Mouse (Mus musculus) embryonic facial prominence, embryonic 13.5 days (tissue): ENCODE measurements at regions not wholly inside any gene's neighbourhood (a gene's known extent, or its start where the extent isn't known, plus 50 kb on each side); places are given as distances from the start of the nearest gene placed in this dataset.

Experiments
- ATAC-seq: fragments of 200-750 bp; cut with Nextera tagmentation; 2 replicates; pipeline ENCODE4 v1.8.0; 2017; ENCODE audit warnings: low read depth; ENCODE audit not compliant: insufficient number of reproducible peaks, insufficient read depth, low FRiP score, low TSS enrichment
- H3K27ac ChIP-seq: fragments of 300-500 bp; sonication (generic); 2 replicates; pipeline ENCODE4 v1.5.1; 2015; ENCODE audit warnings: moderate library complexity, mild to moderate bottlenecking, inconsistent platforms
- H3K27me3 ChIP-seq: fragments of 300-500 bp; sonication (generic); 2 replicates; pipeline ENCODE4 v1.6.1; 2015; ENCODE audit warnings: mild to moderate bottlenecking, inconsistent platforms
- H3K36me3 ChIP-seq: fragments of 300-500 bp; sonication (generic); 2 replicates; pipeline ENCODE4 v1.6.1; 2015; ENCODE audit warnings: mild to moderate bottlenecking, inconsistent platforms
- H3K4me1 ChIP-seq: fragments of 300-500 bp; sonication (generic); 2 replicates; pipeline ENCODE4 v1.6.1; 2015; ENCODE audit warnings: inconsistent platforms
- H3K4me2 ChIP-seq: fragments of 300-500 bp; sonication (generic); 2 replicates; pipeline ENCODE4 v1.6.1; 2015; ENCODE audit warnings: moderate library complexity, mild to moderate bottlenecking, inconsistent platforms
- H3K4me3 ChIP-seq: fragments of 300-500 bp; sonication (generic); 2 replicates; pipeline ENCODE4 v1.5.1; 2015; ENCODE audit warnings: mild to moderate bottlenecking, inconsistent platforms
- H3K9ac ChIP-seq: fragments of 300-500 bp; sonication (generic); 2 replicates; pipeline ENCODE4 v1.6.1; 2015; ENCODE audit warnings: mild to moderate bottlenecking, inconsistent platforms
- H3K9me3 ChIP-seq: fragments of 300-500 bp; sonication (generic); 2 replicates; pipeline ENCODE4 v1.6.1; 2016; ENCODE audit warnings: inconsistent platforms
- WGBS: fragments of 180-500 bp; shearing (Covaris S2); methylation state at CpG from one replicate; pipeline ENCODE4 v1.1.7; 2015; ENCODE audit warnings: mixed read lengths; 5-methylcytosine and 5-hydroxymethylcytosine counted together

GRCm38 (mm10) chr15:27219126-27219738 is 247.2 kb upstream of the Ank start:
- ATAC-seq: no peak
- WGBS: 97% methylated on average over 3 of the region's 3 CpGs
- H3K4me3 ChIP-seq: no peak overlapping the region

GRCm38 (mm10) chr15:27223610-27224511 is 242.6 kb upstream of the Ank start:
- no peaks in the 10 kb centered on the region for H3K27me3 ChIP-seq

More at GRCm38 (mm10) chr15:27219126-27219738, 247.2 kb upstream of the Ank start:
- Histone ChIP-seq H3K9me3 (no peaks in the 10 kb centered on the region), H3K27ac (no peak overlapping the region), H3K27me3 (no peaks in the 10 kb centered on the region), H3K4me2 (no peak overlapping the region), H3K36me3 (no peaks in the 10 kb centered on the region), H3K4me1 (peaks cover 7% of the 10 kb centered on the region), H3K9ac (no peak overlapping the region)

GRCm38 (mm10) chr15:27224512-27224850 is 242.0 kb upstream of the Ank start:
- no peaks in the 10 kb centered on the region for H3K27me3 ChIP-seq
- H3K4me3 ChIP-seq: no peak overlapping the region
- H3K27ac ChIP-seq: no peak overlapping the region
- 83% methylated on average over 4 of the region's 4 CpGs for WGBS
- ATAC-seq: no peak
- H3K4me1 ChIP-seq: no peaks in the 10 kb centered on the region
- no peaks in the 10 kb centered on the region for H3K36me3 ChIP-seq
- H3K9me3 ChIP-seq: no peaks in the 10 kb centered on the region
- no peak overlapping the region for H3K9ac ChIP-seq
- H3K4me2 ChIP-seq: no peak overlapping the region

More at GRCm38 (mm10) chr15:27223610-27224511, 242.6 kb upstream of the Ank start:
- Histone ChIP-seq H3K4me3 (no peak overlapping the region), H3K36me3 (no peaks in the 10 kb centered on the region), H3K27ac (no peak overlapping the region), H3K4me1 (no peaks in the 10 kb centered on the region), H3K9me3 (no peaks in the 10 kb centered on the region), H3K4me2 (no peak overlapping the region), H3K9ac (no peak overlapping the region)
- 69% methylated on average over 14 of the region's 14 CpGs for WGBS
- no peak for ATAC-seq

GRCm38 (mm10) chr15:27232804-27233203 is 233.7 kb upstream of the Ank start:
- no peak overlapping the region for H3K4me2 ChIP-seq
- H3K9ac ChIP-seq: no peak overlapping the region
- H3K4me1 ChIP-seq: peaks cover 7% of the 10 kb centered on the region; the same call in 1 of the 2 replicates
- H3K27ac ChIP-seq: no peak overlapping the region
- H3K4me3 ChIP-seq: no peak overlapping the region
- no peaks in the 10 kb centered on the region for H3K36me3 ChIP-seq
- WGBS: 52% methylated on average over 5 of the region's 5 CpGs
- no peaks in the 10 kb centered on the region for H3K9me3 ChIP-seq
- H3K27me3 ChIP-seq: no peaks in the 10 kb centered on the region
- ATAC-seq: no peak

- no peaks in the 10 kb centered on the region for H3K27me3 ChIP-seq
- no peak overlapping the region for H3K4me3 ChIP-seq
- peaks cover 7% of the 10 kb centered on the region; the same call in 1 of the 2 replicates for H3K4me1 ChIP-seq
- H3K9me3 ChIP-seq: no peaks in the 10 kb centered on the region
- WGBS: 14% methylated on average over 4 of the region's 4 CpGs
- ATAC-seq: no peak
- no peak overlapping the region for H3K4me2 ChIP-seq
- no peak overlapping the region for H3K27ac ChIP-seq
- no peaks in the 10 kb centered on the region for H3K36me3 ChIP-seq
- H3K9ac ChIP-seq: no peak overlapping the region
Measured at GRCm38 (mm10) chr15:27234770-27235169, 231.7 kb upstream of the Ank start.

GRCm38 (mm10) chr15:27238301-27238700 is 228.2 kb upstream of the Ank start:
- Histone ChIP-seq H3K4me2 (no peak overlapping the region), H3K4me3 (no peak overlapping the region), H3K4me1 (no peaks in the 10 kb centered on the region), H3K27ac (no peak overlapping the region), H3K9ac (no peak overlapping the region), H3K27me3 (no peaks in the 10 kb centered on the region), H3K9me3 (no peaks in the 10 kb centered on the region), H3K36me3 (no peaks in the 10 kb centered on the region)
- WGBS: 67% methylated on average over 1 of the region's 1 CpGs
- no peak for ATAC-seq

GRCm38 (mm10) chr15:27246302-27246701 is 220.2 kb upstream of the Ank start:
- Histone ChIP-seq H3K4me3 (no peak overlapping the region), H3K9ac (no peak overlapping the region), H3K4me1 (no peaks in the 10 kb centered on the region), H3K4me2 (no peak overlapping the region), H3K9me3 (no peaks in the 10 kb centered on the region), H3K36me3 (no peaks in the 10 kb centered on the region), H3K27me3 (no peaks in the 10 kb centered on the region), H3K27ac (no peak overlapping the region)
- no peak for ATAC-seq
- WGBS: 61% methylated on average over 3 of the region's 3 CpGs

- no peaks in the 10 kb centered on the region for H3K9me3 ChIP-seq
- WGBS: 84% methylated on average over 6 of the region's 6 CpGs
- no peak overlapping the region for H3K4me3 ChIP-seq
- H3K4me2 ChIP-seq: no peak overlapping the region
- H3K4me1 ChIP-seq: no peaks in the 10 kb centered on the region
- H3K36me3 ChIP-seq: no peaks in the 10 kb centered on the region
- H3K27ac ChIP-seq: no peak overlapping the region
- H3K9ac ChIP-seq: no peak overlapping the region
- no peaks in the 10 kb centered on the region for H3K27me3 ChIP-seq
- ATAC-seq: no peak
Measured at GRCm38 (mm10) chr15:27258984-27259853, 207.3 kb upstream of the Ank start.

- H3K4me2 ChIP-seq: no peak overlapping the region
- H3K36me3 ChIP-seq: no peaks in the 10 kb centered on the region
Measured at GRCm38 (mm10) chr15:27259854-27260191, 206.7 kb upstream of the Ank start.

GRCm38 (mm10) chr15:27270203-27270602 is 196.3 kb upstream of the Ank start:
- Histone ChIP-seq H3K9me3 (no peaks in the 10 kb centered on the region; the same call in 1 of the 2 replicates), H3K9ac (no peak overlapping the region), H3K27ac (no peak overlapping the region), H3K36me3 (no peaks in the 10 kb centered on the region), H3K27me3 (no peaks in the 10 kb centered on the region), H3K4me2 (no peak overlapping the region), H3K4me3 (no peak overlapping the region), H3K4me1 (no peaks in the 10 kb centered on the region)
- no peak for ATAC-seq
- WGBS: 95% methylated on average over 2 of the region's 2 CpGs

More at GRCm38 (mm10) chr15:27259854-27260191, 206.7 kb upstream of the Ank start:
- H3K27ac ChIP-seq: no peak overlapping the region
- H3K9ac ChIP-seq: no peak overlapping the region
- no peaks in the 10 kb centered on the region for H3K9me3 ChIP-seq
- no peak for ATAC-seq
- WGBS: 84% methylated on average over 2 of the region's 2 CpGs
- no peaks in the 10 kb centered on the region for H3K4me1 ChIP-seq
- no peak overlapping the region for H3K4me3 ChIP-seq
- H3K27me3 ChIP-seq: no peaks in the 10 kb centered on the region

GRCm38 (mm10) chr15:27282279-27282678 is 184.2 kb upstream of the Ank start:
- ATAC-seq: no peak
- Histone ChIP-seq H3K36me3 (no peaks in the 10 kb centered on the region), H3K27me3 (no peaks in the 10 kb centered on the region), H3K9ac (no peak overlapping the region), H3K4me2 (no peak overlapping the region), H3K4me1 (no peaks in the 10 kb centered on the region), H3K4me3 (no peak overlapping the region), H3K27ac (no peak overlapping the region), H3K9me3 (peaks cover 9% of the 10 kb centered on the region; the same call in 1 of the 2 replicates)
- 78% methylated on average over 1 of the region's 1 CpGs for whole genome bisulfite sequencing
